Mouse (Mus musculus) forebrain, embryonic 12.5 days (tissue): ENCODE data around the gene Gse1. TPM values are rescaled to one million over a fixed set of nuclear protein-coding genes. Genes with fewer than 3 reads are reported as not detected.

Experiments
- ATAC-seq: fragments of 200-750 bp; cut with Nextera tagmentation; 2 replicates; pipeline ENCODE4 v1.8.0; 2017; ENCODE audit warnings: moderate TSS enrichment; ENCODE audit not compliant: low FRiP score
- H3K27ac ChIP-seq: fragments of 300-500 bp; sonication (generic); 2 replicates; pipeline ENCODE4 v1.5.1; 2016; ENCODE audit warnings: mild to moderate bottlenecking
- H3K27me3 ChIP-seq: fragments of 300-500 bp; sonication (generic); 2 replicates; pipeline ENCODE4 v1.6.1; 2016; ENCODE audit warnings: mild to moderate bottlenecking
- H3K36me3 ChIP-seq: fragments of 300-500 bp; sonication (generic); replicated peaks from 2 replicates; pipeline ENCODE4 v1.6.1; 2016; ENCODE audit warnings: mild to moderate bottlenecking
- H3K4me1 ChIP-seq: fragments of 300-500 bp; sonication (generic); 2 replicates; pipeline ENCODE4 v1.6.1; 2016
- H3K4me2 ChIP-seq: fragments of 300-500 bp; sonication (generic); 2 replicates; pipeline ENCODE4 v1.6.1; 2016; ENCODE audit warnings: mild to moderate bottlenecking, moderate library complexity
- H3K4me3 ChIP-seq: fragments of 300-500 bp; sonication (generic); replicated peaks from 2 replicates; pipeline ENCODE4 v1.5.1; 2016; ENCODE audit warnings: mild to moderate bottlenecking
- H3K9ac ChIP-seq: fragments of 300-500 bp; sonication (generic); 2 replicates; pipeline ENCODE4 v1.6.1; 2016; ENCODE audit warnings: mild to moderate bottlenecking
- H3K9me3 ChIP-seq: fragments of 300-500 bp; sonication (generic); 2 replicates; pipeline ENCODE4 v1.6.1; 2016
- WGBS: fragments of 180-500 bp; shearing (Covaris S2); methylation state at CpG from one replicate; pipeline ENCODE4 v1.1.7; 2016; 5-methylcytosine and 5-hydroxymethylcytosine counted together
- polyA plus RNA-seq: library from polyadenylated mRNA; unstranded; fragments of >200 nt; fragmentation: Nextera tagmentation; extraction: Ambion mirVana; gene quantifications from 2 replicates; pipeline ENCODE4 v1.2.1, GENCODE M21; 2016

The Gse1 gene
- polyA plus RNA-seq, 1 experiment from 2014 or later, result 20.4 TPM

- H3K9ac ChIP-seq, result no peak overlapping the region
Measured at GRCm38 (mm10) chr8:120433734-120434133, 205.5 kb downstream of the Gse1 start.

GRCm38 (mm10) chr8:120435781-120436180 is 207.5 kb downstream of the Gse1 start:
- H3K4me3 ChIP-seq, result no peak overlapping the region
- peaks cover 5% of the 10 kb centered on the region; the same call in 1 of the 2 replicates for H3K9me3 ChIP-seq
- H3K36me3 ChIP-seq, result no peaks in the 10 kb centered on the region
- H3K27me3 ChIP-seq, result peaks cover 15% of the 10 kb centered on the region
- no peak overlapping the region for H3K27ac ChIP-seq
- H3K4me1 ChIP-seq, result peaks cover 68% of the 10 kb centered on the region
- 96% methylated on average over 15 of the region's 15 CpGs for WGBS
- H3K4me2 ChIP-seq, result no peak overlapping the region
- no peak overlapping the region for H3K9ac ChIP-seq
- no peak for ATAC-seq

More at GRCm38 (mm10) chr8:120433734-120434133, 205.5 kb downstream of the Gse1 start:
- ATAC-seq, result no peak
- Histone ChIP-seq H3K4me2 (no peak overlapping the region), H3K4me3 (no peak overlapping the region), H3K27ac (0 out of 2 replicates have a peak overlapping the region, but pooled peaks have one; percentile 68), H3K27me3 (peaks cover 15% of the 10 kb centered on the region), H3K9me3 (peaks cover 5% of the 10 kb centered on the region; the same call in 1 of the 2 replicates), H3K4me1 (peaks cover 53% of the 10 kb centered on the region), H3K36me3 (no peaks in the 10 kb centered on the region)
- 89% methylated on average over 1 of the region's 1 CpGs for WGBS

GRCm38 (mm10) chr8:120436491-120437030 is 208.3 kb downstream of the Gse1 start:
- H3K9ac ChIP-seq, result no peak overlapping the region
- peaks cover 73% of the 10 kb centered on the region for H3K4me1 ChIP-seq
- H3K9me3 ChIP-seq, result peaks cover 5% of the 10 kb centered on the region; the same call in 1 of the 2 replicates
- H3K27me3 ChIP-seq, result peaks cover 18% of the 10 kb centered on the region
- no peak overlapping the region for H3K4me3 ChIP-seq
- ATAC-seq, result no peak
- H3K27ac ChIP-seq, result 0 out of 2 replicates have a peak overlapping the region, but pooled peaks have one; percentile 50
- 49% methylated on average over 5 of the region's 5 CpGs for WGBS
- no peaks in the 10 kb centered on the region for H3K36me3 ChIP-seq
- H3K4me2 ChIP-seq, result no peak overlapping the region

- H3K4me1 ChIP-seq, result peaks cover 79% of the 10 kb centered on the region
- 0 out of 2 replicates have a peak overlapping the region, but pooled peaks have one; percentile 88 for H3K27ac ChIP-seq
- peaks cover 5% of the 10 kb centered on the region; the same call in 1 of the 2 replicates for H3K9me3 ChIP-seq
- 89% methylated on average over 1 of the region's 1 CpGs for WGBS
- H3K9ac ChIP-seq, result no peak overlapping the region
- H3K36me3 ChIP-seq, result no peaks in the 10 kb centered on the region
- no peak overlapping the region for H3K4me3 ChIP-seq
- no peak for ATAC-seq
- peaks cover 25% of the 10 kb centered on the region for H3K27me3 ChIP-seq
- no peak overlapping the region for H3K4me2 ChIP-seq
Measured at GRCm38 (mm10) chr8:120437207-120437606, 209.0 kb downstream of the Gse1 start.

GRCm38 (mm10) chr8:120437666-120438395 is 209.6 kb downstream of the Gse1 start:
- Histone ChIP-seq H3K36me3 (no peaks in the 10 kb centered on the region), H3K4me2 (no peak overlapping the region), H3K27ac (peak overlapping the region; percentile 88), H3K4me3 (no peak overlapping the region), H3K9me3 (peaks cover 5% of the 10 kb centered on the region; the same call in 1 of the 2 replicates), H3K27me3 (peaks cover 27% of the 10 kb centered on the region), H3K9ac (no peak overlapping the region), H3K4me1 (peaks cover 76% of the 10 kb centered on the region)
- ATAC-seq, result 0 out of 2 replicates have a peak, but pooled peaks have one; percentile 2
- 45% methylated on average over 21 of the region's 21 CpGs for whole genome bisulfite sequencing

- peaks cover 74% of the 10 kb centered on the region for H3K4me1 ChIP-seq
Measured at GRCm38 (mm10) chr8:120439309-120439708, 211.1 kb downstream of the Gse1 start.

GRCm38 (mm10) chr8:120440739-120441138 is 212.5 kb downstream of the Gse1 start:
- WGBS, result 60% methylated on average over 12 of the region's 12 CpGs
- Histone ChIP-seq H3K27ac (peak overlapping the region; percentile 88; the same call in 1 of the 2 replicates), H3K9ac (no peak overlapping the region), H3K4me2 (no peak overlapping the region), H3K9me3 (no peaks in the 10 kb centered on the region), H3K36me3 (no peaks in the 10 kb centered on the region), H3K4me3 (no peak overlapping the region), H3K27me3 (peaks cover 34% of the 10 kb centered on the region), H3K4me1 (peaks cover 80% of the 10 kb centered on the region)
- ATAC-seq, result no peak

More at GRCm38 (mm10) chr8:120439309-120439708, 211.1 kb downstream of the Gse1 start:
- peak; percentile 86 for ATAC-seq
- Histone ChIP-seq H3K27me3 (peaks cover 27% of the 10 kb centered on the region), H3K9me3 (no peaks in the 10 kb centered on the region), H3K27ac (peak overlapping the region; percentile 88), H3K4me2 (peak overlapping the region; percentile 28), H3K36me3 (no peaks in the 10 kb centered on the region), H3K9ac (peak overlapping the region; percentile 25; the same call in 1 of the 2 replicates), H3K4me3 (no peak overlapping the region)
- WGBS, result 2% methylated on average over 19 of the region's 19 CpGs

- H3K4me3 ChIP-seq, result no peak overlapping the region
- H3K9me3 ChIP-seq, result no peaks in the 10 kb centered on the region
- H3K27me3 ChIP-seq, result peaks cover 29% of the 10 kb centered on the region
- H3K9ac ChIP-seq, result no peak overlapping the region
- no peaks in the 10 kb centered on the region for H3K36me3 ChIP-seq
- WGBS, result 81% methylated on average over 6 of the region's 6 CpGs
- H3K4me1 ChIP-seq, result peaks cover 72% of the 10 kb centered on the region
- H3K4me2 ChIP-seq, result no peak overlapping the region
- no peak for ATAC-seq
- H3K27ac ChIP-seq, result no peak overlapping the region
Measured at GRCm38 (mm10) chr8:120441637-120442036, 213.4 kb downstream of the Gse1 start.

- peaks cover 21% of the 10 kb centered on the region for H3K27me3 ChIP-seq
- peaks cover 66% of the 10 kb centered on the region for H3K4me1 ChIP-seq
- H3K4me2 ChIP-seq, result no peak overlapping the region
- no peaks in the 10 kb centered on the region for H3K9me3 ChIP-seq
- H3K4me3 ChIP-seq, result no peak overlapping the region
- no peak overlapping the region for H3K27ac ChIP-seq
- no peak for ATAC-seq
- H3K36me3 ChIP-seq, result no peaks in the 10 kb centered on the region
- WGBS, result 65% methylated on average over 4 of the region's 4 CpGs
- no peak overlapping the region for H3K9ac ChIP-seq
Measured at GRCm38 (mm10) chr8:120442306-120443003, 214.2 kb downstream of the Gse1 start.

GRCm38 (mm10) chr8:120445249-120445648 is 217.0 kb downstream of the Gse1 start:
- Histone ChIP-seq H3K27ac (no peak overlapping the region), H3K4me1 (peaks cover 66% of the 10 kb centered on the region), H3K27me3 (peaks cover 21% of the 10 kb centered on the region)

GRCm38 (mm10) chr8:120448131-120448530 is 219.9 kb downstream of the Gse1 start:
- H3K9ac ChIP-seq, result no peak overlapping the region
- no peak overlapping the region for H3K4me2 ChIP-seq
- no peaks in the 10 kb centered on the region for H3K36me3 ChIP-seq
- H3K27me3 ChIP-seq, result peaks cover 24% of the 10 kb centered on the region
- 17% methylated on average over 6 of the region's 6 CpGs for WGBS
- peak; percentile 47; the same call in 1 of the 2 replicates for ATAC-seq
- peak overlapping the region; percentile 91 for H3K27ac ChIP-seq
- H3K9me3 ChIP-seq, result no peaks in the 10 kb centered on the region
- H3K4me3 ChIP-seq, result no peak overlapping the region
- H3K4me1 ChIP-seq, result peaks cover 49% of the 10 kb centered on the region

More at GRCm38 (mm10) chr8:120445249-120445648, 217.0 kb downstream of the Gse1 start:
- Histone ChIP-seq H3K4me2 (no peak overlapping the region), H3K9me3 (no peaks in the 10 kb centered on the region), H3K4me3 (no peak overlapping the region), H3K9ac (no peak overlapping the region), H3K36me3 (no peaks in the 10 kb centered on the region)
- no peak for ATAC-seq
- 69% methylated on average over 10 of the region's 10 CpGs for WGBS

- 83% methylated on average over 4 of the region's 4 CpGs for WGBS
- H3K27me3 ChIP-seq, result peaks cover 32% of the 10 kb centered on the region
Measured at GRCm38 (mm10) chr8:120449139-120449538, 220.9 kb downstream of the Gse1 start.

More at GRCm38 (mm10) chr8:120449139-120449538, 220.9 kb downstream of the Gse1 start:
- H3K36me3 ChIP-seq, result no peaks in the 10 kb centered on the region
- 0 out of 2 replicates have a peak, but pooled peaks have one; percentile 2 for ATAC-seq
- H3K27ac ChIP-seq, result peak overlapping the region; percentile 91
- peaks cover 54% of the 10 kb centered on the region for H3K4me1 ChIP-seq
- H3K4me2 ChIP-seq, result no peak overlapping the region; the same call in 1 of the 2 replicates
- H3K9me3 ChIP-seq, result no peaks in the 10 kb centered on the region
- no peak overlapping the region for H3K4me3 ChIP-seq
- no peak overlapping the region for H3K9ac ChIP-seq
